Comparison of ENCODE assay signal across 9 mouse cellular contexts in genomic region chr4:150465759-150466158, GRCm38 (mm10).
DNase-seq lines count a peak whose midpoint lies in the region; ATAC-seq lines count a peak whose summit lies in the region.
"Had no signal": no experiment of that assay in that cellular context is flagged by ENCODE, and none has a peak within 500 bp of the region (broad histone marks: within the 10 kb centered on the region; RNA-seq: fewer than 3 reads in every experiment).

No protein-coding gene starts in this region.

- no peak overlapping the region for H3K4me2 ChIP-seq in kidney, embryonic 15.5 days
- no peak overlapping the region for H3K4me2 ChIP-seq in neural tube, embryonic 11.5 days (ENCODE audit: low read depth)

- 50% methylated on average over 4 of the region's 4 CpGs for WGBS in kidney, embryonic 15.5 days
- WGBS in neural tube, embryonic 11.5 days, result 50% methylated on average over 4 of the region's 4 CpGs

- ATAC-seq in kidney, embryonic 15.5 days (replicated peaks; ENCODE audit: low FRiP score), result no peak
- no peak for ATAC-seq in neural tube, embryonic 11.5 days (ENCODE audit: insufficient read depth, low FRiP score, low TSS enrichment)

- H3K36me3 ChIP-seq in kidney, embryonic 15.5 days, result peaks cover 12% of the 10 kb centered on the region
- peaks cover 4% of the 10 kb centered on the region; the same call in 1 of the 2 replicates for H3K36me3 ChIP-seq in neural tube, embryonic 11.5 days (ENCODE audit: control insufficient read depth, insufficient read depth, low read length)

- DNase-seq in kidney, adult 18-20 months, result peak; percentile 66
- peak; percentile 26 for DNase-seq in WW6 (ENCODE audit: low read depth, low spot score)
- peak; percentile 35 to 66 for DNase-seq in cerebellum, postnatal 4 days (ENCODE audit: low spot score in 2 of 2)
- DNase-seq in heart, postnatal 36 days, result peak; percentile 68 to 76
- peak; percentile 50 to 70 for DNase-seq in left cerebral cortex, postnatal 25 days (ENCODE audit: low spot score in 2 of 2)
- DNase-seq in neural tube, embryonic 11.5 days (ENCODE audit: low spot score), result peak; percentile 70
- peak; percentile 76 for DNase-seq in thymus, postnatal 14 days

- no peak overlapping the region for H3K27ac ChIP-seq in kidney, embryonic 15.5 days
- no peak overlapping the region for H3K27ac ChIP-seq in neural tube, embryonic 11.5 days (ENCODE audit: low read depth, low read length)

- H3K27me3 ChIP-seq in kidney, embryonic 15.5 days, result no peaks in the 10 kb centered on the region
- no peaks in the 10 kb centered on the region for H3K27me3 ChIP-seq in neural tube, embryonic 11.5 days (ENCODE audit: control insufficient read depth, insufficient read depth, low read length)

- intact Hi-C loops in heart, postnatal 36 days (cut with DNase I), result loop anchor here (1.0 kb wide), 2 partner anchors 118 to 208 kb away; no protein-coding TSS in a partner anchor
- intact Hi-C loops in left cerebral cortex, postnatal 25 days (cut with DNase I), result loop anchor here (1.0 to 5.0 kb wide), 2 partner anchors 118 to 208 kb away; no protein-coding TSS in a partner anchor

- no peak overlapping the region for H3K9ac ChIP-seq in kidney, embryonic 15.5 days
- H3K9ac ChIP-seq in neural tube, embryonic 11.5 days (ENCODE audit: low read length), result no peak overlapping the region

- H3K4me1 ChIP-seq in kidney, embryonic 15.5 days, result peaks cover 41% of the 10 kb centered on the region
- H3K4me1 ChIP-seq in neural tube, embryonic 11.5 days (ENCODE audit: control insufficient read depth, insufficient read depth, low read length), result peaks cover 10% of the 10 kb centered on the region

- H3K4me3 ChIP-seq in kidney, embryonic 15.5 days (replicated peaks), result no peak overlapping the region
- H3K4me3 ChIP-seq in neural tube, embryonic 11.5 days (ENCODE audit: low read depth, low read length), result no peak overlapping the region
- H3K4me3 ChIP-seq: erythroblast, embryonic 14.5 days had no signal

- no peaks in the 10 kb centered on the region for H3K9me3 ChIP-seq in kidney, embryonic 15.5 days (replicated peaks)
- no peaks in the 10 kb centered on the region for H3K9me3 ChIP-seq in neural tube, embryonic 11.5 days (ENCODE audit: control insufficient read depth, low read length)

Comparison
In these comparisons a context has a peak if more than half of its experiments do, and no peak if none do; other contexts are left out.
1. DNase-seq: peak in every context shown above with its lines; median percentile 76 in thymus, postnatal 14 days; 72 in heart, postnatal 36 days; 70 in neural tube, embryonic 11.5 days; 66 in kidney, adult 18-20 months; 60 in left cerebral cortex, postnatal 25 days; 50 in cerebellum, postnatal 4 days; 26 in WW6.